Mouse (Mus musculus) liver, adult 2 months (tissue): ENCODE data around the gene Vsig8. TPM values are rescaled to one million over a fixed set of nuclear protein-coding genes. Genes with fewer than 3 reads are reported as not detected.

Experiments
- DNase-seq: peaks from one replicate; pipeline ENCODE4 v3.0.0-alpha.2; 2011; ENCODE audit warnings: low read depth, low spot score; ENCODE audit errors: extremely low read depth
- H3K27ac ChIP-seq: fragments of 200-500 bp; replicated peaks from 2 replicates; pipeline ENCODE4 v1.5.1; 2012; ENCODE audit warnings: low read depth, mild to moderate bottlenecking, control low read depth, inconsistent platforms, low read length; ENCODE audit not compliant: insufficient read depth
- H3K27me3 ChIP-seq: fragments of 200-500 bp; 2 replicates; pipeline ENCODE4 v1.6.1; 2012; ENCODE audit warnings: mild to moderate bottlenecking, moderate library complexity, low read length, inconsistent platforms; ENCODE audit not compliant: control insufficient read depth, insufficient read depth
- H3K36me3 ChIP-seq: fragments of 200-500 bp; 2 replicates; pipeline ENCODE4 v1.6.1; 2012; ENCODE audit warnings: low read length, inconsistent platforms; ENCODE audit not compliant: control insufficient read depth, insufficient read depth
- H3K4me1 ChIP-seq: fragments of 200-500 bp; 2 replicates; pipeline ENCODE4 v1.6.1; 2011; ENCODE audit warnings: low read length; ENCODE audit not compliant: control insufficient read depth, insufficient read depth
- H3K4me3 ChIP-seq: fragments of 200-500 bp; 2 replicates; pipeline ENCODE4 v1.5.1; 2011; ENCODE audit warnings: low read depth, mild to moderate bottlenecking, control low read depth, low read length, moderate library complexity; ENCODE audit not compliant: insufficient read depth
- H3K79me2 ChIP-seq: fragments of 200-500 bp; 2 replicates; pipeline ENCODE4 v1.6.1; 2012; ENCODE audit warnings: inconsistent platforms, mild to moderate bottlenecking, low read length, moderate library complexity; ENCODE audit not compliant: control insufficient read depth, insufficient read depth
- H3K9ac ChIP-seq: fragments of 200-500 bp; 2 replicates; pipeline ENCODE4 v1.6.1; 2012; ENCODE audit warnings: low read depth, mild to moderate bottlenecking, control low read depth, inconsistent platforms, low read length
- CTCF ChIP-seq: fragments of 200-500 bp; IDR thresholded peaks from 2 replicates; pipeline ENCODE4 v1.5.1; 2011; ENCODE audit warnings: low read depth, low read length, control low read depth
- POLR2A ChIP-seq: fragments of 200-500 bp; IDR thresholded peaks from 2 replicates; pipeline ENCODE4 v1.6.1; 2011; ENCODE audit warnings: low read length, control low read depth; ENCODE audit not compliant: insufficient read depth; ENCODE audit errors: extremely low read depth
- WGBS: fragments of 180-500 bp; shearing (Covaris S2); methylation state at CpG from one replicate; pipeline ENCODE4 v1.1.7; 2018; 5-methylcytosine and 5-hydroxymethylcytosine counted together
- polyA plus RNA-seq: library from polyadenylated mRNA; depleted of rRNA; stranded (reverse); fragments of >200 nt; gene quantifications from 2 replicates; pipeline ENCODE4 v1.2.3, GENCODE M21; 2012
- total RNA-seq: library from RNA; depleted of rRNA; stranded (reverse); fragments of >200 nt; gene quantifications from 2 replicates; pipeline ENCODE4 v1.2.3, GENCODE M21; 2014

Gene Vsig8
- total and polyA plus RNA-seq, 2 experiments = not detected

DNA sequence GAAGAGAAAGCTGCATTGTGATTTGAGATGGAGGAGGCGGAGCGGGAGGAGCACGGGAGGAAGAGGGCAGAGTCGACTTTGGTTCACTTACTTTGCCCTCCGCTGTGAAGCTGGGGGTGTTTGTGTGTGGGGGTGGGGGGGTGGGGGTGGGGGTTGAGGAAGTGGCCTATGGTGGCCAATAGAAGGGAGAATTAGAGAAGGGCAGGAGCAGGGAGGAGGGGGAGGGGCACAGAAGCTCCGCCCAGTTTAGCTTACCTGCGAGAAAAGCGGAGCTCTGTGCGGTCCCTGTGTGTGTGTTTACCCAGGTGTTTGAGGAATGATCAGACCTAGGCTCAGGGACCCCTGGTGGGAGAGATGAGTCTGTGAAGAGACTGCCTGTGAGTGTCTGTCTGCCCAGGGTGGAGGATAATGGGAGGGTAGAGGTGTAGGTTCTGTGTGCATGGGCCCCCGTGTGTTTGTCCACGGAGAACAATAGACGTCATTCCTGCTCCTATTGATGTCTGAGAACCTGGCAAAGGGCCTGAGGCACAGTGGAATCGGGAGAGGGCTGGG is 45.2 kb upstream of the Vsig8 start:
- Histone ChIP-seq H3K27ac (no peak overlapping the region), H3K4me3 (no peak overlapping the region), H3K79me2 (no peaks in the 10 kb centered on the region), H3K4me1 (peaks cover 17% of the 10 kb centered on the region), H3K36me3 (no peaks in the 10 kb centered on the region), H3K9ac (no peak overlapping the region), H3K27me3 (no peaks in the 10 kb centered on the region)
- TF ChIP-seq POLR2A (no peak), CTCF (no peak)
- DNase-seq = no peak
- 21% methylated on average over 13 of the region's 13 CpGs for WGBS

DNA sequence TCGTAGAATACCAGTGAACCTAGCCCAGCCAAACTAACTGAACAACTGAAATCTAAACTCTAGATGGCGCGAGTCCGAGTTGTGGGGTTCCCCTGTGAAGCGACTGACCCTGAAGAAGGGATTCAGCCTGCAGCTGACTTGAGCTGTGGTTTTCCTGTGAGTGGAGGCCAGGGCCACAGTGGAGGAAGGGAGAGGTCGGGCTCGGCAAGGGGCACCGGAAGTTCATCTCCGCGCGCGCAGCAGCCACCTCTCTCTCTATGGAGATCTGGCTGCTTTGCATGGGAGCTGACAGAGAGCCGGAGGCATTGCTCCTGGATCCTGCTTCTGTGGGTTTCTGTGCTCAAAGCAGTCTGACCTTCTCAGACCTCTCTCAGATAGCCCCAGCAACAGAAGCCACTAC is 42.8 kb upstream of the Vsig8 start:
- WGBS = 35% methylated on average over 13 of the region's 13 CpGs
- Histone ChIP-seq H3K4me3 (no peak overlapping the region), H3K27me3 (no peaks in the 10 kb centered on the region), H3K4me1 (peaks cover 20% of the 10 kb centered on the region), H3K79me2 (no peaks in the 10 kb centered on the region), H3K9ac (0 out of 2 replicates have a peak overlapping the region, but pooled peaks have one; percentile 19), H3K36me3 (no peaks in the 10 kb centered on the region), H3K27ac (peak overlapping the region; percentile 77)
- peak; percentile 20; the same call in 1 of the 2 replicates for TF ChIP-seq CTCF
- TF ChIP-seq POLR2A = no peak
- peak; percentile 34 for DNase-seq

DNA sequence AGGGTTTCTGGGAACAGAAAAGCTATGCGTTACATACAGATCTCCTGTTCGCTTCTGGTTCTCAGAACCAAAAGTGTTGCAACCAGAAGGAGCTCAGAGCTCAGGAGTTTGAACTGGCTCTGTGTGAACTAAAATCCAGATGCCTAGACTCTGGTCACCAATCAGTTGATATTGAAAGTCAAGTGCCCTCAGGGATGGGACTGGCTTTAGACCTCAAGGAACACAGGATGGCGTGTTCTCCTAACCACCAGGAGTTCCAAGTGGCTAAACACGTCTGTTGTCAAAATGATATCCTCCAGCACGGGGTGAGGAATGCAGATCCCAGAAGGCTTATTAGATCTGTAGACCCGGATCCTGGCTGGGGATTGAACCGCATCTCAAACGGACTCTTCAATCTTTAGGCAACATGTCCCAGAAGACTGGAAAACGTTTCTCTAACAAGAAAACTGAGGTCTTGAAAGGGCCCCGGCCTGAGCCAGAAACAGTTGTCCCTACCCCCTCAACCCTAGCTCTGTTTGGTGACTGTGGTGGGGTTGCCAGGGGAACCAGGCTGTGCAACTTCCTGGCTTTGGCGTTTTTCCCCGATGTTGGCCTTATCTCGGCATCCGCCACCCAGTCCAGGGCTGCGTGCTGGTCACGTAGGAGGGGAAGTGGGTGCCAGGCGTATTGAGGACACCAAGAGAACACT is 42.1 kb upstream of the Vsig8 start:
- no peak overlapping the region for H3K4me3 ChIP-seq
- no peaks in the 10 kb centered on the region for H3K79me2 ChIP-seq
- WGBS = 55% methylated on average over 17 of the region's 17 CpGs
- no peaks in the 10 kb centered on the region for H3K36me3 ChIP-seq
- TF ChIP-seq CTCF = no peak
- TF ChIP-seq POLR2A = no peak
- H3K9ac ChIP-seq = no peak overlapping the region
- peaks cover 20% of the 10 kb centered on the region for H3K4me1 ChIP-seq
- no peaks in the 10 kb centered on the region for H3K27me3 ChIP-seq
- DNase-seq = peak; percentile 30
- peak overlapping the region; percentile 77 for H3K27ac ChIP-seq

DNA sequence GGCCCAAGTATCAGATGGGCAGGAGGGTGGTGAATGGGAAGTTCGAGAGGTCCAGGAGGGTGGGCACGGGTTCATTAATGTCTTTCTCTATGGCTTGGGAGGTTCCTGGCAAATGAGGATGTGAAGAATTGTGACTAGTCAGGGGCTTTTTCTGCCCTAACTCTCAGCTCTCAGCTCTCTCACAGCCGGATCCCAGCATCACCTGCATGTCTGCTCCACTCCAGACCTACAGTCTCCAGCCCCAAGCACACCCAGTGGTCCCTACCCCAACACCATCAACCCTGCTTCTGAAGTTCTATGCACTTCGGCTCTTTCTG is 41.6 kb upstream of the Vsig8 start:
- Histone ChIP-seq H3K36me3 (no peaks in the 10 kb centered on the region), H3K79me2 (no peaks in the 10 kb centered on the region), H3K4me1 (peaks cover 20% of the 10 kb centered on the region), H3K27me3 (no peaks in the 10 kb centered on the region), H3K9ac (no peak overlapping the region), H3K27ac (peak overlapping the region; percentile 77), H3K4me3 (no peak overlapping the region)
- TF ChIP-seq POLR2A (no peak), CTCF (no peak)
- WGBS = 49% methylated on average over 4 of the region's 4 CpGs
- no peak for DNase-seq

DNA sequence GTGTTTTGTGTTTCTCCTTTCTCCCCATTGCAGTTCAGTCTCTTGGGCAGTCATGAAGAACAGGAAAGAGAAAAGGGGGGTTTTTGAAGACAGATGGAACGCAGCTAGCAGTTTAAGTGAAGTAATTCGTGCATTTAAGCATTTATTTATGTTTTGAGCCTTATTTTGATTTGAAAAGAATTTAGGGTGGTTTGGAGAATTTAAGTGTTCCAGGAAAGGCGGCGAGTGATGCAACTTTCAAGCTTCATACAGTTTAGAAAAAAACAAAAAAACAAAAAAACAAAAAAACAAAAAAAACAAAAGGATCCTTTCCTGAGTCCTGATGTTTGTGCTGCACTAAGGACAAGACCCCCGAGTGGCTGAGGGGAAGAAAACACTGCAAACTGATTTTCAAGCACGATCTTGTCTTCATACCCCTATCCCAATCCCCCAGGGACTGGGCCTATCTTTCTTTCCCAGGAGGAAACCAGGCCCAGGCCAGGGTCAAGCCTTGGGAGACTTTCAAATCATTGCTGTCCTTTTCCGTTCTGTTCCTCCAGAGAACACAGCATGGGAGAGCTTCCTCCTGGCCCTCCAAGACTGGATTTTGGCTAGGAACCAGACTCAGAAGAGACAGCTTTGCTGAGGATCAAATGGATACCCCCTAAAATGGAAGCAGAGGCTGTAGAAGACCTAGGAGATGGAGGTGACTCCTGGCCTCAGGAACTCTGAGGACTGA is 41.0 kb upstream of the Vsig8 start:
- Histone ChIP-seq H3K36me3 (no peaks in the 10 kb centered on the region), H3K4me1 (peaks cover 19% of the 10 kb centered on the region), H3K27me3 (no peaks in the 10 kb centered on the region), H3K9ac (no peak overlapping the region), H3K27ac (peak overlapping the region; percentile 78), H3K79me2 (no peaks in the 10 kb centered on the region), H3K4me3 (no peak overlapping the region)
- DNase-seq = no peak
- no peak for TF ChIP-seq CTCF
- no peak for TF ChIP-seq POLR2A
- WGBS = 69% methylated on average over 7 of the region's 7 CpGs

DNA sequence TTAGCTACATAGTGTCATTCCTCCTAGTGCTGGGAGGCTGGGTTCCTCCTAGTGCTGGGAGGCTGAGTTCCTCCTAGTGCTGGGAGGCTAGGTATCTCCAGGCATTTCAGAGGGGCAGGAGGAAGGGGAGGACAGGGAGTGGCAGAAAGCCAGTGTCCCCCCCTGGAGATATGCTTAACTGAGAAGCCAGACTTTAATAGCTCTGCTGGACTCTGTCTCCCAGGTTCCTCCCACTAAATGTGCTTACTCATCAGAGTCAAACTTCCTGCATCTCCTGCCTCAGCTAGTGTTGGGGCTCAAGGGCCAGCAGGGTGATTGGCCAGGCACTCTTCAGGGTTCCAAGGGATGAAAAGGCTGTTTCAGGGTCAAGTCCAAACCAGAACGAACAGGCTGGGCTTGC is 40.3 kb upstream of the Vsig8 start:
- WGBS = 57% methylated on average over 1 of the region's 1 CpGs
- Histone ChIP-seq H3K4me3 (no peak overlapping the region), H3K27ac (peak overlapping the region; percentile 78), H3K27me3 (no peaks in the 10 kb centered on the region), H3K36me3 (no peaks in the 10 kb centered on the region), H3K79me2 (no peaks in the 10 kb centered on the region), H3K9ac (no peak overlapping the region), H3K4me1 (peaks cover 15% of the 10 kb centered on the region)
- no peak for TF ChIP-seq CTCF
- TF ChIP-seq POLR2A = no peak
- no peak for DNase-seq
